Mouse (Mus musculus): ENCODE results near the gene Gm47429. TPM values are rescaled to one million over a fixed set of nuclear protein-coding genes. Genes with fewer than 3 reads are reported as not detected.

Gm47429 gene
- not detected in 2 replicates for polyA plus RNA-seq (2015; fragmentation: Nextera tagmentation; extraction: Ambion mirVana)

GRCm38 (mm10) chr13:50443812-50444211 is at the start of gene Gm47429:
TSS of gene Gm47429 (minus strand) at chr13:50443912.

GRCm38 (mm10) chr13:50467007-50467406 is 23.3 kb upstream of the Gm47429 start, which contains the start of gene Nutm2:
TSS of gene Nutm2 (plus strand) at chr13:50467307.

GRCm38 (mm10) chr13:50417389-50418183 is 26.1 kb downstream of the Gm47429 start, which contains the start of gene Fbxw17:
TSS of gene Fbxw17 (plus strand) at chr13:50417864.

Other genes with a start within 250 kb of the Gm47429 start
- gene Gm906, start 193.6 kb downstream of the Gm47429 start, polyA plus RNA-seq (2015; fragmentation: Nextera tagmentation; extraction: Ambion mirVana) = not detected in 2 replicates
- 28.5 and 34.8 TPM in 2 replicates for gene Fbxw17, start 26.0 kb downstream of the Gm47429 start, polyA plus RNA-seq (2015; fragmentation: Nextera tagmentation; extraction: Ambion mirVana)
- not detected in 2 replicates for gene Nutm2, start 23.4 kb upstream of the Gm47429 start, polyA plus RNA-seq (2015; fragmentation: Nextera tagmentation; extraction: Ambion mirVana)
- gene Gm904, start 199.3 kb upstream of the Gm47429 start, polyA plus RNA-seq (2015; fragmentation: Nextera tagmentation; extraction: Ambion mirVana) = not detected in 2 replicates